Mouse (Mus musculus) ES-Bruce4 (cell line): ENCODE measurements around the gene Slc25a48.

Source experiments
- CTCF ChIP-seq: IDR thresholded peaks from one replicate; pipeline ENCODE4 v1.8.1; 2011; ENCODE audit warnings: low read depth, low read length
- EP300 ChIP-seq: IDR thresholded peaks from 2 replicates; pipeline ENCODE4 v1.6.1; 2011; ENCODE audit warnings: low read depth, low read length; ENCODE audit not compliant: insufficient read depth
- POLR2A ChIP-seq: IDR thresholded peaks from one replicate; pipeline ENCODE4 v1.8.1; 2011; ENCODE audit warnings: low read length; ENCODE audit not compliant: insufficient read depth

DNA sequence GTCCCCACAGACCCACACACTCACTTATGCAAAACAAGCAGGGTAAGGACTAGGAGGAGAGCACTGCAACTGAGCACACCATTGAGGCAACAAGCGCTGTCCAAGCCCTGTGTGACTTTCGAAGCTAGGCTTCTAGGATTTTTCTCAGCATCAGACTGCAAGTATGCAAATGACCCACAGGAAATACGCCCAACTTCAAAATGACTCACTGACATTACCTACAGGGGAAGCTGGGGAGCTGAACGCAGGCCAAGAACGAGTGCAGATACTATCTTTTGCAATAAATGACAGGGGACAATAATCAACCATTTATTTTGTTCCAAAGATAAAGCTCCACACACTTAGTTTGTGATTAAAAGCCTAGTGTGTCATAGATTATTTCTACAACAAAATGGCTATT is 49.9 kb downstream of the Slc25a48 start:
- TF ChIP-seq POLR2A (no peak), EP300 (no peak), CTCF (no peak)
